Mouse (Mus musculus) left cerebral cortex, postnatal 14 days (tissue): ENCODE results near the gene Majin. TPM values are rescaled to one million over a fixed set of nuclear protein-coding genes. Genes with fewer than 3 reads are reported as not detected.

Experiments used
- microRNA-seq, 2 experiments: library from miRNA; unstranded; fragments of <30 nt; microRNA quantifications; one replicate each; pipeline ENCODE4 v1.2.0; 2022
- total RNA-seq, 2 experiments: library from RNA; stranded (reverse); gene quantifications; 2 replicates each; pipeline ENCODE4 v1.2.3; 2021

Gene Majin
- total RNA-seq, 2 experiments from 2014 or later = 0.27 to 0.40 TPM

Small RNA genes within 50 kb of the gene (microRNA-seq; reads per million reads assigned to microRNA genes)
- 8.8 to 9.2 reads per million in 2 experiments for gene Mir192
- 10.4 to 34.8 reads per million in 2 experiments for gene Mir194-2

Other genes starting within 250 kb of the Majin start
- gene Pola2, start 220.2 kb upstream of the Majin start, total RNA-seq = 1 to 10 TPM; 6.2 to 6.6 TPM
- not detected for gene Slc22a20, start 198.2 kb upstream of the Majin start, total RNA-seq
- 10 to 100 TPM; 14.5 to 17.4 TPM for gene Capn1, start 168.5 kb upstream of the Majin start, total RNA-seq
- 10 to 100 TPM; 41.2 to 44.4 TPM for gene Syvn1, start 137.8 kb upstream of the Majin start, total RNA-seq
- 10 to 100 TPM; 49.8 to 54.3 TPM for gene Mrpl49, start 126.6 kb upstream of the Majin start, total RNA-seq
- 100 to 1,000 TPM; 597 to 658 TPM for gene Fau, start 126.5 kb upstream of the Majin start, total RNA-seq
- 10 to 100 TPM; 39.4 to 41.7 TPM for gene Znhit2, start 123.2 kb upstream of the Majin start, total RNA-seq
- 10 to 100 TPM; 41.3 to 46.1 TPM for gene Tm7sf2, start 116.0 kb upstream of the Majin start, total RNA-seq
- 10 to 100 TPM; 73.9 to 87.1 TPM for gene Vps51, start 107.2 kb upstream of the Majin start, total RNA-seq
- not detected for gene Tmem262, start 104.4 kb upstream of the Majin start, total RNA-seq
- 1 to 10 TPM in 1 of 2 experiments, under 1 TPM in 1; 0.59 to 1.3 TPM for gene Gm28374, start 102.1 kb upstream of the Majin start, total RNA-seq
- gene Zfpl1, start 99.4 kb upstream of the Majin start, total RNA-seq = 10 to 100 TPM; 32.8 to 35.0 TPM
- gene Cdca5, start 99.4 kb upstream of the Majin start, total RNA-seq = under 1 TPM; 0.38 to 0.44 TPM
- gene AC131692.1, start 90.0 kb upstream of the Majin start, total RNA-seq = not detected
- not detected for gene Naaladl1, start 78.6 kb upstream of the Majin start, total RNA-seq
- 10 to 100 TPM; 23.7 to 24.7 TPM for gene Sac3d1, start 65.7 kb upstream of the Majin start, total RNA-seq
- 10 to 100 TPM; 39.2 to 42.9 TPM for gene Snx15, start 56.1 kb upstream of the Majin start, total RNA-seq
- gene Batf2, start 43.4 kb upstream of the Majin start, total RNA-seq = under 1 TPM in 1 of 2 experiments, not detected in 1; 0.33 TPM
- 10 to 100 TPM; 61.2 to 69.7 TPM for gene Arl2, start 42.8 kb upstream of the Majin start, total RNA-seq
- gene Gpha2, start 42.0 kb downstream of the Majin start, total RNA-seq = not detected
- gene Ppp2r5b, start 51.5 kb downstream of the Majin start, total RNA-seq = 100 to 1,000 TPM; 187 to 194 TPM
- gene Atg2a, start 57.3 kb downstream of the Majin start, total RNA-seq = 10 to 100 TPM; 37.8 to 38.5 TPM
- gene Ehd1, start 92.3 kb downstream of the Majin start, total RNA-seq = 10 to 100 TPM; 44.2 to 51.7 TPM
- 1 to 10 TPM; 2.7 to 3.1 TPM for gene Cdc42bpg, start 122.1 kb downstream of the Majin start, total RNA-seq
- 10 to 100 TPM; 64.9 to 70.7 TPM for gene Men1, start 150.6 kb downstream of the Majin start, total RNA-seq
- gene Map4k2, start 156.7 kb downstream of the Majin start, total RNA-seq = 10 to 100 TPM; 60.0 to 75.9 TPM
- gene Sf1, start 179.3 kb downstream of the Majin start, total RNA-seq = 100 to 1,000 TPM; 185 to 186 TPM
- gene Pygm, start 200.0 kb downstream of the Majin start, total RNA-seq = 10 to 100 TPM; 20.6 to 31.9 TPM
- 10 to 100 TPM; 83.3 to 87.2 TPM for gene Rasgrp2, start 215.0 kb downstream of the Majin start, total RNA-seq
- 100 to 1,000 TPM; 700 to 756 TPM for gene Nrxn2, start 234.3 kb downstream of the Majin start, total RNA-seq